Mouse (Mus musculus) C2C12 (cell line): ENCODE measurements at regions not wholly inside any gene's neighbourhood (a gene's known extent, or its start where the extent isn't known, plus 50 kb on each side); places are given as distances from the start of the nearest gene placed in this dataset.

Experiments used
- CEBPB ChIP-seq: IDR thresholded peaks from one replicate; pipeline ENCODE4 v1.6.1; 2011; ENCODE audit warnings: low read depth, mild to moderate bottlenecking, control low read depth, moderate library complexity
- CTCF ChIP-seq: IDR thresholded peaks from one replicate; pipeline ENCODE4 v1.5.1; 2011; ENCODE audit not compliant: control insufficient read depth, insufficient read depth, insufficient read length
- MYOG ChIP-seq: IDR thresholded peaks from one replicate; pipeline ENCODE4 v1.6.1; 2011; ENCODE audit not compliant: control insufficient read depth, insufficient read length; ENCODE audit errors: extremely low read depth

- TF ChIP-seq CTCF (no peak), CEBPB (no peak), MYOG (no peak)
These were observed 208.6 kb upstream of the Btbd3 start for GRCm38 (mm10) chr2:138047781-138048201.
